Mouse (Mus musculus): ENCODE measurements around the gene Tent5a.

GRCm38 (mm10) chr9:85312473-85312872 is 14.7 kb downstream of the Tent5a start, which contains the start of gene Gm11114:
- TF ChIP-seq EP300 (IDR thresholded peaks at IDR 0.05; ENCODE audit: insufficient read depth, low read depth, low read length): no peak
- TF ChIP-seq CTCF (IDR thresholded peaks at IDR 0.05): no peak
- no peak for TF ChIP-seq POLR2A (IDR thresholded peaks at IDR 0.05; ENCODE audit: insufficient read depth, low read depth, low read length)
